Mouse (Mus musculus): ENCODE measurements at regions not wholly inside any gene's neighbourhood (a gene's known extent, or its start where the extent isn't known, plus 50 kb on each side); places are given as distances from the start of the nearest gene placed in this dataset.

- TF ChIP-seq EP300 (IDR thresholded peaks at IDR 0.05; ENCODE audit: low read depth): no peak
- TF ChIP-seq CTCF (IDR thresholded peaks at IDR 0.05; ENCODE audit: low read depth): no peak
- Histone ChIP-seq H3K9me3 (replicated peaks; ENCODE audit: control insufficient read depth, low read length) (no peaks in the 10 kb centered on the region), H3K4me2 (ENCODE audit: low read depth, low read length) (no peak overlapping the region), H3K9ac (replicated peaks; ENCODE audit: low read depth, low read length) (no peak overlapping the region), H3K36me3 (replicated peaks; ENCODE audit: control insufficient read depth, insufficient read depth, low read length) (no peaks in the 10 kb centered on the region), H3K27me3 (ENCODE audit: control insufficient read depth, insufficient read depth, low read length) (no peaks in the 10 kb centered on the region), H3K4me3 (ENCODE audit: low read depth, low read length) (no peak overlapping the region), H3K27ac (ENCODE audit: low read depth) (no peak overlapping the region), H3K4me1 (ENCODE audit: control insufficient read depth, insufficient read depth) (no peaks in the 10 kb centered on the region)
- 84% methylated on average over 5 of the region's 5 CpGs for WGBS
- no peak for ATAC-seq (ENCODE audit: insufficient read depth, low read depth)
- no peak for DNase-seq (ENCODE audit: low spot score)
Observed at GRCm38 (mm10) chr13:48193942-48194341, 67.1 kb upstream of the Id4 start.

DNA sequence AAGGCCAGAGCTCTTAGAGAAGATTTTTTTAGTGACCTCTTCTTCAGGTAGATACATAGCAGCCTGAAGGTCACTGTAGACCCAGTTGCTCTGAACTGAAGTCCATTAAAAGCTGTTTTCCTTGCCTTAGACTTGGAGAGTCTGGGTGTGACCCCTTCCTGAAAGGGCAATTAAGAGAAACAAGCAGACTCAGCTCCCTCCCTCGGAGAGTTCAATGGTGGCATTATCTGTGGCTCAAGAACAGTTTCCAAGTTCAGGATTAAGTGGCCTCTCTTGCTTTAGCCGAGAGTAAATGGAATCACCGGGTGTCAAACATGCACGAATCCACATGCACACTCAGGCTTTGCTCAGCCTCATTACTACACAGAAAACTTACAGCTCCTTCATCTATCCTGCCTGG is 53.2 kb upstream of the Id4 start:
- Histone ChIP-seq H3K9ac (replicated peaks; ENCODE audit: low read depth, low read length) (no peak overlapping the region), H3K4me1 (ENCODE audit: control insufficient read depth, insufficient read depth) (no peaks in the 10 kb centered on the region), H3K27me3 (ENCODE audit: control insufficient read depth, insufficient read depth, low read length) (no peaks in the 10 kb centered on the region), H3K27ac (ENCODE audit: low read depth) (no peak overlapping the region), H3K9me3 (replicated peaks; ENCODE audit: control insufficient read depth, low read length) (no peaks in the 10 kb centered on the region; the same call in 1 of the 2 replicates), H3K4me3 (ENCODE audit: low read depth, low read length) (no peak overlapping the region), H3K4me2 (ENCODE audit: low read depth, low read length) (no peak overlapping the region), H3K36me3 (replicated peaks; ENCODE audit: control insufficient read depth, insufficient read depth, low read length) (no peaks in the 10 kb centered on the region)
- ATAC-seq (ENCODE audit: insufficient read depth, low read depth) (no peak), DNase-seq (ENCODE audit: low spot score) (no peak)
- TF ChIP-seq CTCF (IDR thresholded peaks at IDR 0.05; ENCODE audit: low read depth) (no peak), EP300 (IDR thresholded peaks at IDR 0.05; ENCODE audit: low read depth) (no peak)
- 36% methylated on average over 4 of the region's 4 CpGs for WGBS

Measured in heart, postnatal 0 days (tissue).